Mouse (Mus musculus): ENCODE measurements around the gene Cbfb. TPM values are rescaled to one million over a fixed set of nuclear protein-coding genes. Genes with fewer than 3 reads are reported as not detected.
A peak's percentile ranks its signal among the peaks of the same experiment; 100 is the strongest.

Cbfb gene
- polyA plus RNA-seq, 1 experiment from 2014 or later, result 34.2 TPM

DNA sequence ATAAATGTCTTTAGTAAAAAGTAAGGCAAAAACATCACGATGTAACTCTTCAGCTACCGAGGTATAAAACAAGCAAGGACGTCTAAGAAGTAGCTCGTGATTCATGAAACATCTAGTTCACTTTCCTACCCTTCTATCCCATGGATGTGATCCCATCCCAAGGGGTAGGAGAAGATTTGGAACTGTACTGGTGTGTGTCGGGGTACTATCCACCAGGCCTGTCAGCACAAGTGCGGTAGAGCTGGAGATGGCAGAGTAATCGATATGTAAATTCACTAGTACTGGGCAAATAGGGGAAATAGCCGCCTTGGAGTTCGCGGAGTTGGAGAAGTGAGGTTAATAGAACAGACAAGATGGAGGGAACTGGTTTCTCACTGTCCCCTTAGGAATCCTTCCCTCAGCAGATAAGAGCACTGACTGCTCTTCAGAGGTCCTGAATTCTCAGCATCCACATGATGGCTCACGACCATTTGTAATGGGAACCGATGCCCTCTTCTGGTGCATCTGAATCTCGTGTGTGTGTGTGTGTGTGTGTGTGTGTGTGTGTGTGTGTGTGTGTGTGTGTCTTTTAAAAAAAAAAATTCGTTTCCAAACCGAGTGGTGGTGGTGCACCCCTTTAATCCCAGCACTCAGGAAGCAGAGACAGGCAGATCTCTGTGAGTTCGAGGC lies 92.9 kb downstream of the Cbfb start:
- Histone ChIP-seq H3K27ac (ENCODE audit: low read length) (no peak overlapping the region), H3K4me1 (replicated peaks; ENCODE audit: control insufficient read depth, insufficient read depth, low read length) (peaks cover 29% of the 10 kb centered on the region), H3K36me3 (ENCODE audit: control insufficient read depth, insufficient read depth) (no peaks in the 10 kb centered on the region), H3K4me3 (replicated peaks; ENCODE audit: low read length) (no peak overlapping the region; the same call in 1 of the 2 replicates), H3K27me3 (replicated peaks; ENCODE audit: control insufficient read depth, insufficient read depth, low read length) (peaks cover 78% of the 10 kb centered on the region), H3K4me2 (ENCODE audit: low read length) (no peak overlapping the region), H3K9ac (replicated peaks; ENCODE audit: low read depth, low read length) (no peak overlapping the region), H3K9me3 (ENCODE audit: control insufficient read depth, low read length) (peaks cover 5% of the 10 kb centered on the region)
- WGBS, result 38% methylated on average over 16 of the region's 16 CpGs
- no peak for ATAC-seq

GRCm38 (mm10) chr8:105264024-105264982 lies 93.8 kb downstream of the Cbfb start, which contains the start of the genes Tradd and Fbxl8:
Tradd (minus strand) TSS chr8:105264609.
Fbxl8 (plus strand) TSS chr8:105264648.
- Histone ChIP-seq H3K4me1 (replicated peaks; ENCODE audit: control insufficient read depth, insufficient read depth, low read length) (peaks cover 29% of the 10 kb centered on the region), H3K4me3 (replicated peaks; ENCODE audit: low read length) (peak within 1 kb of the TSS; percentile 73), H3K9me3 (ENCODE audit: control insufficient read depth, low read length) (peaks cover 5% of the 10 kb centered on the region), H3K36me3 (ENCODE audit: control insufficient read depth, insufficient read depth) (no peaks in the 10 kb centered on the region), H3K27ac (ENCODE audit: low read length) (no peak within 1 kb of the TSS), H3K9ac (replicated peaks; ENCODE audit: low read depth, low read length) (peak within 1 kb of the TSS; percentile 73), H3K27me3 (replicated peaks; ENCODE audit: control insufficient read depth, insufficient read depth, low read length) (peaks cover 78% of the 10 kb centered on the region), H3K4me2 (ENCODE audit: low read length) (peak within 1 kb of the TSS; percentile 89)
- under 1% methylated on average over 48 of the region's 54 CpGs for WGBS
- peak; percentile 34 for ATAC-seq

GRCm38 (mm10) chr8:105265128-105265527 lies 94.7 kb downstream of the Cbfb start:
- WGBS, result 16% methylated on average over 10 of the region's 10 CpGs
- peak overlapping the region; percentile 89 for H3K4me2 ChIP-seq (ENCODE audit: low read length)
- no peak for ATAC-seq
- H3K9ac ChIP-seq (replicated peaks; ENCODE audit: low read depth, low read length), result no peak overlapping the region; the same call in 1 of the 2 replicates
- H3K9me3 ChIP-seq (ENCODE audit: control insufficient read depth, low read length), result peaks cover 5% of the 10 kb centered on the region
- H3K4me1 ChIP-seq (replicated peaks; ENCODE audit: control insufficient read depth, insufficient read depth, low read length), result peaks cover 29% of the 10 kb centered on the region
- no peak overlapping the region for H3K27ac ChIP-seq (ENCODE audit: low read length)
- peak overlapping the region; percentile 73 for H3K4me3 ChIP-seq (replicated peaks; ENCODE audit: low read length)
- H3K36me3 ChIP-seq (ENCODE audit: control insufficient read depth, insufficient read depth), result no peaks in the 10 kb centered on the region
- H3K27me3 ChIP-seq (replicated peaks; ENCODE audit: control insufficient read depth, insufficient read depth, low read length), result peaks cover 79% of the 10 kb centered on the region

GRCm38 (mm10) chr8:105266775-105267174 lies 96.3 kb downstream of the Cbfb start:
- peaks cover 79% of the 10 kb centered on the region for H3K27me3 ChIP-seq (replicated peaks; ENCODE audit: control insufficient read depth, insufficient read depth, low read length)
- no peak overlapping the region for H3K9ac ChIP-seq (replicated peaks; ENCODE audit: low read depth, low read length)
- H3K9me3 ChIP-seq (ENCODE audit: control insufficient read depth, low read length), result peaks cover 3% of the 10 kb centered on the region; the same call in 1 of the 2 replicates
- H3K4me3 ChIP-seq (replicated peaks; ENCODE audit: low read length), result no peak overlapping the region
- H3K36me3 ChIP-seq (ENCODE audit: control insufficient read depth, insufficient read depth), result no peaks in the 10 kb centered on the region
- H3K27ac ChIP-seq (ENCODE audit: low read length), result no peak overlapping the region
- 6% methylated on average over 13 of the region's 13 CpGs for WGBS
- ATAC-seq, result no peak
- no peak overlapping the region for H3K4me2 ChIP-seq (ENCODE audit: low read length)
- H3K4me1 ChIP-seq (replicated peaks; ENCODE audit: control insufficient read depth, insufficient read depth, low read length), result peaks cover 35% of the 10 kb centered on the region

Other genes with a start within 250 kb of the Cbfb start
- gene Ces2e, start 244.4 kb upstream of the Cbfb start, polyA plus RNA-seq (2015; fragmentation: Nextera tagmentation; extraction: Ambion mirVana), result not detected in 2 replicates
- not detected in 2 replicates for gene Ces2f, start 223.3 kb upstream of the Cbfb start, polyA plus RNA-seq (2015; fragmentation: Nextera tagmentation; extraction: Ambion mirVana)
- gene Ces2g, start 209.0 kb upstream of the Cbfb start, polyA plus RNA-seq (2015; fragmentation: Nextera tagmentation; extraction: Ambion mirVana), result 0.16 TPM in 1 of 2 replicates, not detected in the other
- gene Ces2h, start 169.8 kb upstream of the Cbfb start, polyA plus RNA-seq (2015; fragmentation: Nextera tagmentation; extraction: Ambion mirVana), result not detected in 2 replicates
- gene Ces3a, start 122.1 kb upstream of the Cbfb start, polyA plus RNA-seq (2015; fragmentation: Nextera tagmentation; extraction: Ambion mirVana), result not detected in 2 replicates
- not detected in 2 replicates for gene Ces3b, start 86.9 kb upstream of the Cbfb start, polyA plus RNA-seq (2015; fragmentation: Nextera tagmentation; extraction: Ambion mirVana)
- gene Ces4a, start 38.9 kb upstream of the Cbfb start, polyA plus RNA-seq (2015; fragmentation: Nextera tagmentation; extraction: Ambion mirVana), result 0.11 and 0.29 TPM in 2 replicates
- gene D230025D16Rik, start 54.5 kb downstream of the Cbfb start, polyA plus RNA-seq (2015; fragmentation: Nextera tagmentation; extraction: Ambion mirVana), result 34.3 and 35.7 TPM in 2 replicates
- gene B3gnt9, start 84.5 kb downstream of the Cbfb start, polyA plus RNA-seq (2015; fragmentation: Nextera tagmentation; extraction: Ambion mirVana), result 3.8 and 4.3 TPM in 2 replicates
- 23.4 and 27.3 TPM in 2 replicates for gene Tradd, start 93.9 kb downstream of the Cbfb start, polyA plus RNA-seq (2015; fragmentation: Nextera tagmentation; extraction: Ambion mirVana)
- 0.83 and 0.96 TPM in 2 replicates for gene Fbxl8, start 94.0 kb downstream of the Cbfb start, polyA plus RNA-seq (2015; fragmentation: Nextera tagmentation; extraction: Ambion mirVana)
- 0.25 TPM in 1 of 2 replicates, not detected in the other for gene Hsf4, start 99.1 kb downstream of the Cbfb start, polyA plus RNA-seq (2015; fragmentation: Nextera tagmentation; extraction: Ambion mirVana)
- 1.5 and 2.8 TPM in 2 replicates for gene Nol3, start 105.5 kb downstream of the Cbfb start, polyA plus RNA-seq (2015; fragmentation: Nextera tagmentation; extraction: Ambion mirVana)
- gene 4931428F04Rik, start 119.2 kb downstream of the Cbfb start, polyA plus RNA-seq (2015; fragmentation: Nextera tagmentation; extraction: Ambion mirVana), result 110 and 125 TPM in 2 replicates
- 12.5 and 12.9 TPM in 2 replicates for gene Exoc3l, start 125.4 kb downstream of the Cbfb start, polyA plus RNA-seq (2015; fragmentation: Nextera tagmentation; extraction: Ambion mirVana)
- gene E2f4, start 127.0 kb downstream of the Cbfb start, polyA plus RNA-seq (2015; fragmentation: Nextera tagmentation; extraction: Ambion mirVana), result 44.9 and 46.8 TPM in 2 replicates
- 0.76 and 1.3 TPM in 2 replicates for gene Elmo3, start 134.9 kb downstream of the Cbfb start, polyA plus RNA-seq (2015; fragmentation: Nextera tagmentation; extraction: Ambion mirVana)
- 0.36 and 0.99 TPM in 2 replicates for gene Lrrc29, start 155.6 kb downstream of the Cbfb start, polyA plus RNA-seq (2015; fragmentation: Nextera tagmentation; extraction: Ambion mirVana)
- gene Tmem208, start 155.7 kb downstream of the Cbfb start, polyA plus RNA-seq (2015; fragmentation: Nextera tagmentation; extraction: Ambion mirVana), result 111 and 126 TPM in 2 replicates
- 0.43 and 1.2 TPM in 2 replicates for gene Fhod1, start 177.3 kb downstream of the Cbfb start, polyA plus RNA-seq (2015; fragmentation: Nextera tagmentation; extraction: Ambion mirVana)
- gene Slc9a5, start 178.2 kb downstream of the Cbfb start, polyA plus RNA-seq (2015; fragmentation: Nextera tagmentation; extraction: Ambion mirVana), result 6.3 and 10.3 TPM in 2 replicates
- 1.3 and 1.9 TPM in 2 replicates for gene Plekhg4, start 202.6 kb downstream of the Cbfb start, polyA plus RNA-seq (2015; fragmentation: Nextera tagmentation; extraction: Ambion mirVana)
- not detected in 2 replicates for gene Kctd19, start 242.8 kb downstream of the Cbfb start, polyA plus RNA-seq (2015; fragmentation: Nextera tagmentation; extraction: Ambion mirVana)
- 0.37 and 0.80 TPM in 2 replicates for gene Lrrc36, start 242.9 kb downstream of the Cbfb start, polyA plus RNA-seq (2015; fragmentation: Nextera tagmentation; extraction: Ambion mirVana)